Mouse (Mus musculus) T-helper 17 cell (primary cell): Measurements from ENCODE around the gene Usf2.

Source experiments
- in situ Hi-C, 2 experiments: fragments of 300-600 bp; cut with MboI, MseI; formaldehyde crosslinking; loops; 1 replicate in 1 of 2; 2 replicates in 1 of 2; pipeline ENCODE4 v1.15.1; 2025; ENCODE audit warnings: high pct_unique_total_duplicates in 2 of 2

The Usf2 gene

GRCm38 (mm10) chr7:30920217-30920616 lies 36.4 kb downstream of the Usf2 start:
- in situ Hi-C loops: no loop called here

- in situ Hi-C loops: no loop called here
These were observed 39.4 kb downstream of the Usf2 start for GRCm38 (mm10) chr7:30917219-30917618.

DNA sequence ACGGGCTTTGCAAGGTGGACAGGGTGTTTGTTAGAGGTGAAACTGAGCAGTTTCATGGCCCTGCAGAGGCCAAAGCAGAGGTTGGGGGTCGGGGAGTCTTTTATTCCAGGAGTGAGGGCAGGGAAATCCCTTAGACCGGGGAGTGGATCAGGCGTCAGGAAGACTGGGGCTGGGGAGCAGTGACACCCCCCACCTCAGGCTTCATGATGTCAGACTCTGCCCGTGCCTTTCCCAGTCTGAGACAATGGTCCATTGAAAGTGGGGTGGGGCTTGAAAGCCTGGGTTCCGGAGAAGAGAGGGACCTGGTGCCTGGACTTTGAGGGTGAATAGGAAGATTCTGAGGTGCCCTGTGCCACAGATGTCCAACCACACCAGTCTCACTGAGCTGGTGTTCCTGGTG lies 39.9 kb downstream of the Usf2 start:
- in situ Hi-C loops: no loop called here

DNA sequence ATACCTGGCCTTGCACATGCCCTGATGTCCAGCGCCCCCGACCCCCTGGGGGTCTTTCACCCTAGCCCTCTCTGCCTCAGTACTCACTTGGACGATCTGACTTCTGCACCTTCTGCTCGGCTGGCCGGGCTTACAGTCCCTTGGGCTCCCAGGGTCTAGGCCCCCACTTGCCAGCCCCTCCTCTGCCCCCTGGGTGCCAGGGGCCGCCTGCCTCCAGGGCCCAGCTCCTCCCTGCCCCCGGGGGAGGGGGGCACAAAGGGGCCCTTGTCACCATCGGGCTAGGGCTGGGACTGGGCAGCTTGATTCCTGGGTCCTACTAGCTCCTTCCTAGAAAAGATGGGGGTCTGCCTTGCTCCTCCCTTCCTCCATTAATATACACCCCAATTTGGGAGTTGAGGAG lies 41.9 kb downstream of the Usf2 start, which contains the start of gene Mag:
TSS of gene Mag (minus strand) at position 142 of the 400 bp plus-strand sequence.
- in situ Hi-C loops: no loop called here

- in situ Hi-C loops: no loop called here
These were observed 46.8 kb downstream of the Usf2 start for GRCm38 (mm10) chr7:30909773-30910172.

DNA sequence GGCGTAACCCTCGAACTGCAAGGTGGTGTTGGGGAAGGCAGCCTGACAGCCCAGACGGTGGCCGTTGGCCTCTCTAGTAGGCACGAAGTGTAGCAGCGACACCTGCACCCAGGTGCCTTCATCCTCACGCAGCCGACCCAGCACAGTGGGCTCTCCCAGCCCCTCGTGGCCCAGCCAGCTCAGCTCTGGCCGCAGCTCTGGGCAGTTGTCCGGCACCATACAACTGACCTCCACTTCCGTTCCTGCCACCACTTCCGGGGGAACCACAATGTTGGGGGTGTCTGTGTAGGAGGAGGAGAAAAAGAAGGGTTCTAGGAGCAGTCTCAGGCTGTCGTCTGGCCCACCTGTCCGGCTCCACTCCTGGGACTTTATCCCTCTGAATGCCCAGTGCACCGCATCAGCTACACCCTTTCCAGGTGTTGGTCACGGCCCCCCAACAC lies 47.6 kb downstream of the Usf2 start:
- in situ Hi-C loops: no loop called here

DNA sequence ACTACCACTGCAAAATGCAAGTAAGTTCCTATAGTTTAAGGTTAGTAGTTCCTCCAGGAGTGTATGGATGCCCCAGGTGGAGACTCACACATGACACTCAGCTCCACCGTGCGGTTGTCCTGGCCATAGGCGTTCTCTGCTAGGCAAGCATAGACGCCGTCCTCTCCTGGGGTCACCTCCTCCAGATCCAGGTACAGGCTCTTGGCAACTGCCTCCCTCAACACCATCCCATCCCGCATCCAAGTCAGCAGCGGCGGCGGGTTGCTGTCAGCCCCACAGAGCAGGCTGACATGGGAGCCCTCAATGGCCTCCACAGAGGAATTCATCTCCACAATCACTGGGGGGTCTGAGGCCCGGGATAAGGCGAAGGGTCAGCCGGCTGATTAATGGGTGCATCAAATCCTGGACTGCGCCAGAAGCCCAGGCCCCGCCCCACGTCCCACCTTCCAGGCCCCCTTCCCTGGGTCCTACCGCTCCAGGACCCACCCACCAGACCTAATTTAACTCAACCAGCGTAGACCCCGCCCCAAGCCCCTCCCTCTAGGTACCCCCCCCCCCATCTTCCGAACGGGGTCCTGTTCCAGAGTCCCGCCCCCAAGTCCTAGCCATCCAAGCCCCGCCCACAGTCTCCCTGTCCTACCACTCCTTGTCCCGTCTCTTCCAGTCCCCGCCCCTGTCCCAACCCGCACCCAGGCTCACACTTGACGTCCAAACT lies 48.2 kb downstream of the Usf2 start:
- in situ Hi-C loops: no loop called here

DNA sequence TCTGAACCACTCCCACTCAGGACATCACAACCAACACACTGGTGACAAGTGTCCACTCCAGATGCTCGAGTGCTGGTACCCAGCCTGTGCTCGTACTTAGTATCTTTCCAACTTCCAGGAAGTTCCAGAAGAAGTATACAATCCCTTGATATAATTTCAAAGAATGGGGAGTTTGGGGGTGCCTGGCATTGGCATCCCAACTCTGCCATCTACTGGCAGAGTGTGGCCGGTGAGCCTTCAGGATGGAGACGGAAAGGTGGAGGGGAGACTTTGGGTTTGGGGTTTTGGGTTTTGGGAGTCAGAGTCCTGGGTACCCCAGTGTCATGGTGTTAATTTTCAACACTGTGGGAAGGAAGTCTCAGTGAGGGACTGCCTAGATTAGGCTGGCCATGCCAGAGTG lies 52.6 kb downstream of the Usf2 start:
- in situ Hi-C loops: loop anchor here in 1 of 2 experiments (5.0 kb wide), 1 partner anchor 63 kb away; no protein-coding TSS in a partner anchor
